Mouse (Mus musculus) midbrain, embryonic 16.5 days (tissue): ENCODE data around the gene H2-DMb2. TPM values are rescaled to one million over a fixed set of nuclear protein-coding genes. Genes with fewer than 3 reads are reported as not detected.

Source experiments
- ATAC-seq: fragments of 200-750 bp; cut with Nextera tagmentation; 2 replicates; pipeline ENCODE4 v1.8.0; 2017; ENCODE audit warnings: moderate TSS enrichment
- H3K27ac ChIP-seq: fragments of 300-500 bp; sonication (generic); 2 replicates; pipeline ENCODE4 v1.5.1; 2014; ENCODE audit warnings: mild to moderate bottlenecking, low read length, mixed read lengths
- H3K27me3 ChIP-seq: fragments of 300-500 bp; sonication (generic); 2 replicates; pipeline ENCODE4 v1.6.1; 2014; ENCODE audit warnings: low read depth, low read length, mixed read lengths; ENCODE audit not compliant: control insufficient read depth, insufficient read depth
- H3K36me3 ChIP-seq: fragments of 300-500 bp; sonication (generic); 2 replicates; pipeline ENCODE4 v1.6.1; 2014; ENCODE audit warnings: mild to moderate bottlenecking, low read length, moderate library complexity, mixed read lengths; ENCODE audit not compliant: control insufficient read depth, insufficient read depth
- H3K4me1 ChIP-seq: fragments of 300-500 bp; sonication (generic); 2 replicates; pipeline ENCODE4 v1.6.1; 2014; ENCODE audit warnings: mild to moderate bottlenecking, low read length, mixed read lengths; ENCODE audit not compliant: control insufficient read depth, insufficient read depth
- H3K4me2 ChIP-seq: fragments of 300-500 bp; sonication (generic); 2 replicates; pipeline ENCODE4 v1.6.1; 2014; ENCODE audit warnings: mild to moderate bottlenecking, low read length, mixed read lengths
- H3K4me3 ChIP-seq: fragments of 300-500 bp; sonication (generic); 2 replicates; pipeline ENCODE4 v1.5.1; 2014; ENCODE audit warnings: low read depth, mild to moderate bottlenecking, low read length, moderate library complexity, mixed read lengths
- H3K9ac ChIP-seq: fragments of 300-500 bp; sonication (generic); 2 replicates; pipeline ENCODE4 v1.6.1; 2014; ENCODE audit warnings: low read depth, low read length, mixed read lengths
- H3K9me3 ChIP-seq: fragments of 300-500 bp; sonication (generic); replicated peaks from 2 replicates; pipeline ENCODE4 v1.6.1; 2014; ENCODE audit warnings: mild to moderate bottlenecking, low read length, mixed read lengths; ENCODE audit not compliant: control insufficient read depth, poor library complexity, severe bottlenecking
- WGBS: fragments of 180-500 bp; shearing (Covaris S2); extraction: QIAGEN DNeasy Blood & Tissue Kit; methylation state at CpG from one replicate; pipeline ENCODE4 v1.1.7; 2014; 5-methylcytosine and 5-hydroxymethylcytosine counted together
- polyA plus RNA-seq: library from polyadenylated mRNA; unstranded; fragments of >200 nt; fragmentation: Nextera tagmentation; extraction: Ambion mirVana; gene quantifications from 2 replicates; pipeline ENCODE4 v1.2.1, GENCODE M21; 2015

Gene H2-DMb2
- polyA plus RNA-seq, 1 experiment from 2014 or later: 0.49 TPM

- Histone ChIP-seq H3K4me1 (peaks cover 10% of the 10 kb centered on the region; the same call in 1 of the 2 replicates), H3K4me3 (no peak overlapping the region), H3K27me3 (peaks cover 60% of the 10 kb centered on the region), H3K4me2 (no peak overlapping the region), H3K9me3 (no peaks in the 10 kb centered on the region), H3K9ac (no peak overlapping the region), H3K36me3 (no peaks in the 10 kb centered on the region), H3K27ac (no peak overlapping the region)
- ATAC-seq: no peak
- 74% methylated on average over 6 of the region's 6 CpGs for WGBS
Measured at GRCm38 (mm10) chr17:34188986-34189385, 45.9 kb downstream of the H2-DMb2 start.

- H3K4me1 ChIP-seq: peaks cover 6% of the 10 kb centered on the region; the same call in 1 of the 2 replicates
- no peaks in the 10 kb centered on the region for H3K9me3 ChIP-seq
- H3K4me3 ChIP-seq: no peak overlapping the region
- no peak overlapping the region for H3K4me2 ChIP-seq
- H3K36me3 ChIP-seq: no peaks in the 10 kb centered on the region
- ATAC-seq: no peak
- H3K27me3 ChIP-seq: peaks cover 71% of the 10 kb centered on the region
- no peak overlapping the region for H3K27ac ChIP-seq
- no peak overlapping the region for H3K9ac ChIP-seq
- WGBS: 19% methylated on average over 16 of the region's 16 CpGs
Measured at GRCm38 (mm10) chr17:34192852-34193251, 49.7 kb downstream of the H2-DMb2 start.

GRCm38 (mm10) chr17:34193468-34193867, 50.4 kb downstream of the H2-DMb2 start:
- Histone ChIP-seq H3K27me3 (peaks cover 71% of the 10 kb centered on the region), H3K4me3 (no peak overlapping the region), H3K36me3 (no peaks in the 10 kb centered on the region), H3K9ac (no peak overlapping the region), H3K27ac (no peak overlapping the region), H3K4me1 (peaks cover 3% of the 10 kb centered on the region; the same call in 1 of the 2 replicates), H3K4me2 (no peak overlapping the region), H3K9me3 (no peaks in the 10 kb centered on the region)
- ATAC-seq: no peak
- 58% methylated on average over 8 of the region's 8 CpGs for WGBS

DNA sequence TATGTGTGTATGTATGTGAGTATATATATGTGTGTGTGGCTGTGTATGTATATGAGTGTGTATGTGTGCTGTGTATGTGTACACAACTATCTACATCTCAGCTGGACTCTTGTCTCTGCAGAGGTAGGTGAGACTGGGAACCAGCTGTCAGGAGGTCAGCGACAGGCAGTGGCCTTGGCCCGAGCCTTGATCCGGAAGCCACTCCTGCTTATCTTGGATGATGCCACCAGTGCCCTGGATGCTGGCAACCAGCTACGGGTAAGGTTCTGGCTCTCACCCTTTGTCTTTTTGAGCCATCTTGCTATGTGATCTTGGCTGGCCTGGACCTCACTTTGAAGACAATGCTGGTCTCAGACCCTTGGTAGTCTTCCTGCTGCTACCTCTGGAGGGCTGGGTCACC, 51.6 kb downstream of the H2-DMb2 start:
- ATAC-seq: no peak

DNA sequence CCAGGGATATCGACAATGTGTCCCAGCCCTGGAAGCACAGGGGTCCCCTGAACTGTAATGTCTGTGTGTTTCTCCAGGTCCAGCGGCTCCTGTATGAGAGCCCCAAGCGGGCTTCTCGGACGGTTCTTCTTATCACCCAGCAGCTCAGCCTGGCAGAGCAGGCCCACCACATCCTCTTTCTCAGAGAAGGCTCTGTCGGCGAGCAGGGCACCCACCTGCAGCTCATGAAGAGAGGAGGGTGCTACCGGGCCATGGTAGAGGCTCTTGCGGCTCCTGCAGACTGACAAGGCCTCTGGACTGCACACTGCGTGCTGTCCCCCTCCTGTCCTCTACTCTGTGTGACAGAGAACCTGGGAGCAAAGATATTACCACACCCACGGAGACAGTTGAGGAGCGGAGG, 53.4 kb downstream of the H2-DMb2 start:
- WGBS: 23% methylated on average over 12 of the region's 12 CpGs
- H3K9ac ChIP-seq: no peak overlapping the region
- peaks cover 67% of the 10 kb centered on the region for H3K27me3 ChIP-seq
- no peak overlapping the region for H3K27ac ChIP-seq
- no peaks in the 10 kb centered on the region for H3K9me3 ChIP-seq
- no peak overlapping the region for H3K4me2 ChIP-seq
- H3K36me3 ChIP-seq: no peaks in the 10 kb centered on the region
- peaks cover 3% of the 10 kb centered on the region; the same call in 1 of the 2 replicates for H3K4me1 ChIP-seq
- no peak overlapping the region for H3K4me3 ChIP-seq
- no peak for ATAC-seq

More for the DNA sequence above, 51.6 kb downstream of the H2-DMb2 start:
- H3K9me3 ChIP-seq: no peaks in the 10 kb centered on the region
- no peak overlapping the region for H3K4me3 ChIP-seq
- no peak overlapping the region for H3K4me2 ChIP-seq
- H3K4me1 ChIP-seq: peaks cover 3% of the 10 kb centered on the region; the same call in 1 of the 2 replicates
- peaks cover 75% of the 10 kb centered on the region for H3K27me3 ChIP-seq
- no peak overlapping the region for H3K27ac ChIP-seq
- no peaks in the 10 kb centered on the region for H3K36me3 ChIP-seq
- 86% methylated on average over 4 of the region's 4 CpGs for WGBS
- H3K9ac ChIP-seq: no peak overlapping the region

DNA sequence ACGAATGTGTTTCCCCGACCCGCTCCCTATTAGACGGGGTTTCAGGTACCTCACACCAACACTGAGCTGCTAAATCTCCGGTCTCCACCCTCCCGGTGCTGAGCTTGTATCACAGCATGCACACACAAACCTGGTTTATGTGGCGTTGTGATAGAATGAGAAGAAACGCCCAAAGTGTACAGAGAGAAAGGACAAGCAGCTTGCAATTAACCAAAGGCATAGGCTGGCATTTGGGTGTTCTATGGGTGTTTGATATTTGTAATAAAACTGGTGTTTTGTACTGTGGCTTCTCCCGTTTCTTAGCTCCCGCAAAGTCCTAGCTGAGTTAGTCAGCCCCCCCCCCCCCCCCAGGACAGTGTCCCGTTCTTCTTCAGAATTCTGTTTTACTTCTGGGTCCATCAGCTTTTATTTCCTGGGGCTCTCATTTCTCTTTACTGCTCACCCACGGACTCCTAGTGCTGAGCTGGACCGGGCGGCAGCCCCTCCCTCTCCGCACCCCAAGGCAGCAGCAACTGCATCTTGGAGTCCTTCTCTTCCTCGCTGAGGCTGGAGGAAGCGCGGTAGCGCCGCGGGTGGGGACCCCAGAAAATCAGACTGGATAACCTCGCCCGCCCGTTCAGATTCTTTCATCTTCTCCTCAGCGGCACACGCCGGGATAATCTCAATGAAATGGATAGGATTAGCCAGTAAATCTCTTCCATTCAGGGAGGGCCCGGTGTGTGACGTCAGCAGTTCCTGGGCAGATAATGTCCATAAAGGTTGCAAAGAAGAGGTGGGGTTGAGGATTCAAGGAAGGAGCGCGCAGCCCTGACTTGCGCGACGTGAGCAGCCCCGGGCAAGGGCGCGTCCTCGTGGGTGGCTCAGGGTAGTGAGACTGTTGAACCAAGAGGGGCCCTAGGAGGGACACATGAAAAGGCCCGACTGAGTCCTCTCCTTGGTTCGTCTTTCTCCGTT, 54.1 kb downstream of the H2-DMb2 start, which contains the start of gene Psmb8:
Gene Psmb8 (plus strand): TSS at position 781 of the 954 bp plus-strand sequence.
- Histone ChIP-seq H3K27me3 (peaks cover 60% of the 10 kb centered on the region), H3K27ac (no peak within 1 kb of the TSS), H3K4me2 (peak within 1 kb of the TSS; percentile 71), H3K36me3 (no peaks in the 10 kb centered on the region), H3K9me3 (no peaks in the 10 kb centered on the region), H3K9ac (peak within 1 kb of the TSS; percentile 58; the same call in 1 of the 2 replicates), H3K4me3 (peak within 1 kb of the TSS; percentile 43), H3K4me1 (peaks cover 3% of the 10 kb centered on the region; the same call in 1 of the 2 replicates)
- 3% methylated on average over 41 of the region's 41 CpGs for WGBS
- ATAC-seq: peak; percentile 90

GRCm38 (mm10) chr17:34197904-34198520, 54.9 kb downstream of the H2-DMb2 start:
- peak; percentile 27; the same call in 1 of the 2 replicates for ATAC-seq
- H3K9me3 ChIP-seq: no peaks in the 10 kb centered on the region
- peak overlapping the region; percentile 43 for H3K4me3 ChIP-seq
- peaks cover 52% of the 10 kb centered on the region for H3K27me3 ChIP-seq
- 2% methylated on average over 32 of the region's 32 CpGs for WGBS
- no peak overlapping the region for H3K27ac ChIP-seq
- H3K4me2 ChIP-seq: peak overlapping the region; percentile 71
- no peak overlapping the region for H3K9ac ChIP-seq
- no peaks in the 10 kb centered on the region for H3K36me3 ChIP-seq
- H3K4me1 ChIP-seq: peaks cover 3% of the 10 kb centered on the region; the same call in 1 of the 2 replicates

DNA sequence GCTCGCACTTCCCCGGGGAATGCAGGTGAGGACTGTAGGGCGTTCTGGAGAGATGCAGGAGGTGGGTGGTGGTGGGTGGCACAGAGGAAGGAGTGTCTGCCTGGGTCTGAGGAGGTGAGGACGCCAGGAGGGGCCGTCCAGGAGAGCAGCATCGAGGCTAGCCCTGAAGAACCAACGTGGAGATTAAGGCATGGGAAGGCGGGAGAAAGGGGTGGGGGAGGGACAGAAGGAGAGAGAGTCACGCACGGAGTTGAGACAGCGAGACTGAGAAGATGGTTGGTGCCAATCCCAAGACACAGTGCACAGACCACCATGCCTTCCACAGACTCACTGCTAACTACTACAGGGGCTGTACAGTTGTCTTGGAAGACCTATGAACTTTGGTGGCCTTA, 55.4 kb downstream of the H2-DMb2 start:
- H3K4me1 ChIP-seq: peaks cover 3% of the 10 kb centered on the region; the same call in 1 of the 2 replicates
- ATAC-seq: no peak
- no peak overlapping the region for H3K27ac ChIP-seq
- peaks cover 49% of the 10 kb centered on the region for H3K27me3 ChIP-seq
- no peak overlapping the region for H3K9ac ChIP-seq
- peak overlapping the region; percentile 43 for H3K4me3 ChIP-seq
- 4% methylated on average over 11 of the region's 11 CpGs for WGBS
- peak overlapping the region; percentile 71 for H3K4me2 ChIP-seq
- H3K9me3 ChIP-seq: no peaks in the 10 kb centered on the region
- H3K36me3 ChIP-seq: no peaks in the 10 kb centered on the region
